Mouse (Mus musculus) kidney, adult 2 months (tissue): Measurements from ENCODE around the gene Srprb. TPM values are rescaled to one million over a fixed set of nuclear protein-coding genes. Genes with fewer than 3 reads are reported as not detected.
A peak's percentile ranks its signal among the peaks of the same experiment; 100 is the strongest.

Experiments
- DNase-seq: peaks from one replicate; pipeline ENCODE4 v3.0.0; 2021
- H3K27ac ChIP-seq: fragments of 200-500 bp; 2 replicates; pipeline ENCODE4 v1.5.1; 2012; ENCODE audit warnings: low read depth, low read length, control low read depth, inconsistent platforms; ENCODE audit not compliant: insufficient read depth
- H3K27me3 ChIP-seq: fragments of 200-500 bp; replicated peaks from 2 replicates; pipeline ENCODE4 v1.6.1; 2012; ENCODE audit warnings: mild to moderate bottlenecking, moderate library complexity, low read length, inconsistent platforms; ENCODE audit not compliant: control insufficient read depth, insufficient read depth
- H3K36me3 ChIP-seq: fragments of 200-500 bp; 2 replicates; pipeline ENCODE4 v1.6.1; 2012; ENCODE audit warnings: mild to moderate bottlenecking, moderate library complexity, low read length, inconsistent platforms; ENCODE audit not compliant: control insufficient read depth, insufficient read depth
- H3K4me1 ChIP-seq: fragments of 200-500 bp; 2 replicates; pipeline ENCODE4 v1.6.1; 2011; ENCODE audit warnings: low read length; ENCODE audit not compliant: control insufficient read depth, insufficient read depth
- H3K4me3 ChIP-seq: fragments of 200-500 bp; 2 replicates; pipeline ENCODE4 v1.5.1; 2011; ENCODE audit warnings: mild to moderate bottlenecking, low read depth, low read length, control low read depth; ENCODE audit not compliant: insufficient read depth
- CTCF ChIP-seq: fragments of 200-500 bp; conservative IDR thresholded peaks from 2 replicates; pipeline ENCODE4 v1.5.1; 2011; ENCODE audit warnings: low read depth, mild to moderate bottlenecking, control low read depth, low read length, moderate library complexity, mixed read lengths; ENCODE audit not compliant: insufficient read depth, insufficient read length
- POLR2A ChIP-seq: fragments of 200-500 bp; IDR thresholded peaks from one replicate; pipeline ENCODE4 v1.6.1; 2011; ENCODE audit warnings: low read depth, low read length, control low read depth
- WGBS: fragments of 180-500 bp; shearing (Covaris S2); methylation state at CpG from one replicate; pipeline ENCODE4 v1.1.7; 2018; 5-methylcytosine and 5-hydroxymethylcytosine counted together
- polyA plus RNA-seq: library from polyadenylated mRNA; depleted of rRNA; stranded (reverse); fragments of >200 nt; gene quantifications from 2 replicates; pipeline ENCODE4 v1.2.3, GENCODE M21; 2012

Gene Srprb
- polyA plus RNA-seq, 1 experiment, result 35.4 TPM

GRCm38 (mm10) chr9:103234059-103234458 is 32.1 kb upstream of the Srprb start:
- Histone ChIP-seq H3K4me3 (no peak overlapping the region), H3K36me3 (no peaks in the 10 kb centered on the region), H3K27ac (no peak overlapping the region), H3K27me3 (no peaks in the 10 kb centered on the region), H3K4me1 (no peaks in the 10 kb centered on the region; the same call in 1 of the 2 replicates)
- TF ChIP-seq POLR2A (no peak), CTCF (no peak)
- WGBS, result 80% methylated on average over 7 of the region's 7 CpGs
- no peak for DNase-seq

DNA sequence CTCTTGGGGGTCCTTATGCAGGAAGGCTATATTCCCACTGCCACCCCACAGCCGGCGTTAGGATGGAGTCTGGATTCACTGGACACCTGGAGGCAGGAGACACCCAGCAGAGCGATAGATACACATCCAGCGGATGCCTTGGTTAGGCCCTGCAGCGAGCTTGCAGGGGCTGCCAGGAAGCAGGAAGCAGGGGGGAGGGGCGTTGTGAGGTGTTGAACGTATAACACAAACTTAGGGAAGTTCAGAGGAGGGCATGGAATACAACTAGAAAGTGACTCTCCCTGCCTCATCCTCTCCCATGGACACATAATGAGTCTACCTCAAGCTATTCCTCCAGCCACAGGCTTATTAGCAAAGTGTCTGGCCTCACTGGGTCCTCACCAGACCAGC is 31.1 kb upstream of the Srprb start:
- TF ChIP-seq POLR2A (no peak), CTCF (no peak)
- Histone ChIP-seq H3K27ac (no peak overlapping the region), H3K27me3 (no peaks in the 10 kb centered on the region), H3K36me3 (no peaks in the 10 kb centered on the region), H3K4me1 (no peaks in the 10 kb centered on the region; the same call in 1 of the 2 replicates), H3K4me3 (no peak overlapping the region)
- WGBS, result 76% methylated on average over 7 of the region's 7 CpGs
- no peak for DNase-seq

DNA sequence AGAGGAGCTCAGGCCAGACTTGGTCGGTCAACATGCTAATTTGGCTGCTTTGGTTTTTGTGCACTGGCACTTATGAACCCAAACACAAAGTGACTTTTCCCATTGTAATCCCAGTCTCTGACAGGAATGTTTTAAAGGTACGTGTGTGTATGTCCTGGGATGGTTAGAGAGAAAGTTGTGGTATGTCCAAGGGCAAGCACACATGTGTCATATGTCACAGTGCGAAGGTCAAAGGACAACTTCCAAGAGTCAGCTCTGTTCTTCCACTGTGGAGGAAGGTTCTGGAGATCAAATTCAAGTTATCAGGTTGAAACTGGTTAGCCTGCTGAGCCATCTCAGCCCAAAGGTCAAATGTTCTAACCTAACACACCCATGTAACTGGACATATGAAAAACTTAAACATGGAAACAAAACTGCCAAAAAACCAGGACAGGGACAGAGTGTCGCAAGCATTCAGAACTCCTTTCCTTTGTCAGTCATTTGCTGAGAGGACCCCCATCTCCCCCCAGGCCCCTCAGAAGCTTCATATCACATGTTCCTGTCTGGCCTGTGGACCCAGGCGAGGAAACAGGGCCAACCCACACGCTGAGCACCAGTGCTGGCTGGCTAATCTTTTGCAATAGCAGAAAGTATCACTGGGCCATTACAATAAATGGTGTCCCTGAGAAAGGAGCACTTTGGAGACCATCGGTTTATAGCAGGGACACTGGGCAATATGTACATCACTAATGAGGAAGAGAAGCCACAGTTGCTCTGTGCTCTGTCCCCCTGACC is 30.5 kb upstream of the Srprb start:
- no peaks in the 10 kb centered on the region for H3K36me3 ChIP-seq
- no peak overlapping the region for H3K4me3 ChIP-seq
- 90% methylated on average over 7 of the region's 7 CpGs for WGBS
- H3K4me1 ChIP-seq, result no peaks in the 10 kb centered on the region; the same call in 1 of the 2 replicates
- H3K27ac ChIP-seq, result no peak overlapping the region
- no peak for DNase-seq
- no peaks in the 10 kb centered on the region for H3K27me3 ChIP-seq
- no peak for TF ChIP-seq CTCF
- TF ChIP-seq POLR2A, result no peak

- Histone ChIP-seq H3K27ac (peak within 1 kb of the TSS; percentile 36), H3K36me3 (no peaks in the 10 kb centered on the region), H3K4me3 (peak within 1 kb of the TSS; percentile 45), H3K4me1 (no peaks in the 10 kb centered on the region; the same call in 1 of the 2 replicates), H3K27me3 (no peaks in the 10 kb centered on the region)
- DNase-seq, result peak; percentile 67
- TF ChIP-seq POLR2A (peak; percentile 23), CTCF (no peak)
- WGBS, result 35% methylated on average over 29 of the region's 29 CpGs
Measured at GRCm38 (mm10) chr9:103230151-103230951, 28.4 kb upstream of the Srprb start, which contains the start of the genes Gm20425 and Trf. Gm20425 (minus strand) TSS chr9:103230307. Trf (minus strand) TSS chr9:103230444.

DNA sequence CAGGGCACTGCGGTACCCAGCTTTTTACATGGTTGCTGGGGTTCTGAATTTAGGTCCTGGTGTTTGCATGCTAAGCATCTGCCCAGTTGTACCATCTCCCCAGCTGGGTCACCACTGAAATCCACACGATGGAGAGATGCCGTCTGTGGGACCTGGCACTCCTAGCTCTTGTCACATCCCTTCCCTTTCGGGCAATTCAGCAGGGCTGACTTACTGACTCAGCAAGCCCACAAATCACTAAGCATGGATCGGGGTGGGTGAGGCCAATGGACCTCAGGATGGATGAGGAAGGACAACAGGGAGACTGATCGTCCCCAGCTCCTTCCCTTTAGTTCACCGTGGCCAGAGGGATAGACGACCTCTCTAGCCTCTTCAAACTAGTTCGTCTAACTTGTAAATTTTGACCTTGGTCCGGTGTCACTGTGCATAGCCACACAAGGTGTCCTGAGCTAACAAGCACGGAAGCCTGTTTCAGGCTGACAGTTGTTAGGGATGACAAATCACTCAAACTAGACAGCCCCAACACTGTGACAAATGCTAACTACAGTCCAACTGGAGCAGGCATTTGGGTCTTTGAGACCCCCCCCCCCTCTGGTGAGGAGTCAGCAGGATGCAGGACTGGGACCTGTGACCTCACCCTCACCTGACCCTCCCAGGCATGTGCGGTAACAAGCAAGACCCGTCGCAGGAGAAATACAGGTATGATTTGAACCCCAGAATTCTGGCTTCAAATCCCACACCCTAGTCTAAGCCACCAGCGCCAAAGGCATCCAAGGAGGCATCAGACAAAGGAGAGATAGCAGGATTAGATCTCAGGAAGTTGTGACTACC is 27.3 kb upstream of the Srprb start:
- Histone ChIP-seq H3K36me3 (no peaks in the 10 kb centered on the region), H3K4me3 (no peak overlapping the region), H3K27me3 (no peaks in the 10 kb centered on the region), H3K27ac (no peak overlapping the region), H3K4me1 (no peaks in the 10 kb centered on the region; the same call in 1 of the 2 replicates)
- WGBS, result 80% methylated on average over 15 of the region's 15 CpGs
- TF ChIP-seq CTCF (no peak), POLR2A (no peak)
- DNase-seq, result no peak

- H3K4me1 ChIP-seq, result no peaks in the 10 kb centered on the region; the same call in 1 of the 2 replicates
- WGBS, result 77% methylated on average over 13 of the region's 13 CpGs
- H3K4me3 ChIP-seq, result no peak overlapping the region
- H3K27ac ChIP-seq, result no peak overlapping the region
- TF ChIP-seq POLR2A (no peak), CTCF (no peak)
- DNase-seq, result no peak
- H3K36me3 ChIP-seq, result no peaks in the 10 kb centered on the region
- H3K27me3 ChIP-seq, result no peaks in the 10 kb centered on the region
Measured at GRCm38 (mm10) chr9:103228370-103229003, 26.6 kb upstream of the Srprb start.
